Mouse (Mus musculus) MEL (cell line): ENCODE results near the gene Isy1. TPM values are rescaled to one million over a fixed set of nuclear protein-coding genes. Genes with fewer than 3 reads are reported as not detected.

Experiments used
- DNase-seq: peaks from one replicate; pipeline ENCODE4 v3.0.0; 2011; ENCODE audit warnings: low read depth, low spot score
- H3K27ac ChIP-seq: 2 replicates; pipeline ENCODE4 v1.5.1; 2012; ENCODE audit warnings: low read depth, mild to moderate bottlenecking, control low read depth, low read length, moderate library complexity; ENCODE audit not compliant: control insufficient read depth
- H3K27me3 ChIP-seq, 2 experiments: fragments of 150-350 bp in 1 of 2; sonication (generic) in 1 of 2; 2 replicates each; pipeline ENCODE4 v1.6.1; 2012; ENCODE audit warnings: low read length in 2 of 2, mild to moderate bottlenecking in 2 of 2, improper control_type of control experiment in 1 of 2, moderate library complexity in 1 of 2; ENCODE audit not compliant: insufficient read depth in 2 of 2, control insufficient read depth in 1 of 2
- H3K36me3 ChIP-seq, 2 experiments: 2 replicates each; pipeline ENCODE4 v1.6.1; 2012 to 2014; ENCODE audit warnings: low read length in 2 of 2, improper control_type of control experiment in 1 of 2, inconsistent platforms in 1 of 2, mild to moderate bottlenecking in 1 of 2; ENCODE audit not compliant: insufficient read depth in 2 of 2, control insufficient read depth in 1 of 2
- H3K4me1 ChIP-seq, 2 experiments: fragments of 150-350 bp in 1 of 2; sonication (generic) in 1 of 2; 2 replicates each; pipeline ENCODE4 v1.6.1; 2012; ENCODE audit warnings: low read length in 2 of 2, improper control_type of control experiment in 1 of 2, mild to moderate bottlenecking in 1 of 2; ENCODE audit not compliant: insufficient read depth in 2 of 2, control insufficient read depth in 1 of 2
- H3K4me3 ChIP-seq, 2 experiments: fragments of 150-350 bp in 1 of 2; sonication (generic) in 1 of 2; 2 replicates each; pipeline ENCODE4 v1.5.1; 2012; ENCODE audit warnings: low read depth in 2 of 2, low read length in 2 of 2, mild to moderate bottlenecking in 2 of 2, moderate library complexity in 2 of 2, control low read depth in 1 of 2, improper control_type of control experiment in 1 of 2; ENCODE audit not compliant: control insufficient read depth in 1 of 2, insufficient read depth in 1 of 2
- H3K79me2 ChIP-seq: 2 replicates; pipeline ENCODE4 v1.6.1; 2012; ENCODE audit warnings: mild to moderate bottlenecking, low read length, moderate library complexity; ENCODE audit not compliant: control insufficient read depth, poor library complexity, insufficient read depth
- H3K9ac ChIP-seq: 2 replicates; pipeline ENCODE4 v1.6.1; 2012; ENCODE audit warnings: low read depth, mild to moderate bottlenecking, control low read depth, low read length, moderate library complexity; ENCODE audit not compliant: control insufficient read depth, poor library complexity, severe bottlenecking
- H3K9me3 ChIP-seq: fragments of 150-350 bp; sonication (generic); replicated peaks from 2 replicates; pipeline ENCODE4 v1.6.1; 2012; ENCODE audit warnings: mild to moderate bottlenecking, low read length, improper control_type of control experiment, moderate library complexity; ENCODE audit not compliant: insufficient read depth
- BHLHE40 ChIP-seq: IDR thresholded peaks from 2 replicates; pipeline ENCODE4 v1.6.1; 2012; ENCODE audit warnings: low read depth, mild to moderate bottlenecking, inconsistent platforms, low read length, improper control_type of control experiment, borderline replicate concordance
- E2F4 ChIP-seq: IDR thresholded peaks from 2 replicates; pipeline ENCODE4 v1.6.1; 2011; ENCODE audit warnings: low read depth, low read length, improper control_type of control experiment, borderline replicate concordance
- GATA1 ChIP-seq: IDR thresholded peaks from 2 replicates; pipeline ENCODE4 v1.6.1; 2011; ENCODE audit warnings: low read depth, low read length, improper control_type of control experiment
- HCFC1 ChIP-seq: IDR thresholded peaks from 2 replicates; pipeline ENCODE4 v1.6.1; 2012; ENCODE audit warnings: low read depth, mild to moderate bottlenecking, inconsistent platforms, low read length, improper control_type of control experiment, moderate library complexity
- JUND ChIP-seq: IDR thresholded peaks from 2 replicates; pipeline ENCODE4 v1.6.1; 2011; ENCODE audit warnings: low read depth, mild to moderate bottlenecking, improper control_type of control experiment, low read length
- MAX ChIP-seq: IDR thresholded peaks from 2 replicates; pipeline ENCODE4 v1.6.1; 2011; ENCODE audit warnings: low read length, improper control_type of control experiment
- MAZ ChIP-seq: IDR thresholded peaks from 2 replicates; pipeline ENCODE4 v1.6.1; 2012; ENCODE audit warnings: low read depth, mild to moderate bottlenecking, inconsistent platforms, low read length, improper control_type of control experiment
- MYB ChIP-seq: IDR thresholded peaks from 2 replicates; pipeline ENCODE4 v1.6.1; 2011; ENCODE audit warnings: mild to moderate bottlenecking, low read depth, low read length, improper control_type of control experiment
- MYC ChIP-seq: IDR thresholded peaks from 2 replicates; pipeline ENCODE4 v1.6.1; 2011; ENCODE audit warnings: low read depth, mild to moderate bottlenecking, low read length, improper control_type of control experiment, moderate library complexity
- POLR2AphosphoS2 ChIP-seq: IDR thresholded peaks from 2 replicates; pipeline ENCODE4 v1.6.1; 2011; ENCODE audit warnings: low read length, improper control_type of control experiment
- RCOR1 ChIP-seq: IDR thresholded peaks from 2 replicates; pipeline ENCODE4 v1.6.1; 2012; ENCODE audit warnings: low read depth, mild to moderate bottlenecking, inconsistent platforms, low read length, improper control_type of control experiment
- TAL1 ChIP-seq: IDR thresholded peaks from 2 replicates; pipeline ENCODE4 v1.6.1; 2012; ENCODE audit warnings: mild to moderate bottlenecking, inconsistent platforms, low read length, moderate library complexity, mixed read lengths
- TBP ChIP-seq: IDR thresholded peaks from 2 replicates; pipeline ENCODE4 v1.8.0; 2011; ENCODE audit warnings: low read depth, low read length, improper control_type of control experiment
- UBTF ChIP-seq: IDR thresholded peaks from 2 replicates; pipeline ENCODE4 v1.6.1; 2012; ENCODE audit warnings: low read depth, mild to moderate bottlenecking, inconsistent platforms, low read length, improper control_type of control experiment, moderate library complexity, borderline replicate concordance; ENCODE audit not compliant: insufficient read depth
- USF2 ChIP-seq, 2 experiments: IDR thresholded peaks; 2 replicates each; pipeline ENCODE4 v1.6.1; 2011 to 2012; ENCODE audit warnings: improper control_type of control experiment in 2 of 2, low read length in 2 of 2, borderline replicate concordance in 1 of 2, inconsistent platforms in 1 of 2, low read depth in 1 of 2, mild to moderate bottlenecking in 1 of 2; ENCODE audit not compliant: insufficient read depth in 1 of 2
- polyA plus RNA-seq, 2 experiments: library from polyadenylated mRNA; stranded (reverse) in 1 of 2; unstranded in 1 of 2; fragments of >175 nt in 1 of 2; fragments of >200 nt in 1 of 2; gene quantifications; 2 replicates each; pipeline versions ENCODE4 v1.2.1 to v1.2.4; 2012; ENCODE audit warnings: low replicate concordance in 2 of 2, low read depth in 1 of 2; ENCODE audit not compliant: insufficient read length in 2 of 2, insufficient read depth in 1 of 2, missing spikeins in 1 of 2
- total RNA-seq: library from RNA; depleted of rRNA; stranded (reverse); fragments of 300-350 nt; gene quantifications from 2 replicates; pipeline ENCODE4 v1.2.3, GENCODE M21; 2012

The Isy1 gene
- total and polyA plus RNA-seq, 3 experiments: 64.5 to 115 TPM; not detected in 1

GRCm38 (mm10) chr6:87788896-87789587, 49.6 kb downstream of the Isy1 start (continued):
- TF ChIP-seq GATA1 (no peak), USF2 (IDR thresholded peaks at IDR 0.05; ENCODE audit: borderline replicate concordance in 1 of 2, insufficient read depth in 1 of 2, low read depth in 1 of 2, low read length in 2 of 2) (no peak)

- Histone ChIP-seq H3K9ac (no peak overlapping the region), H3K9me3 (no peaks in the 10 kb centered on the region), H3K79me2 (no peaks in the 10 kb centered on the region)
- DNase-seq: no peak
- TF ChIP-seq HCFC1 (no peak), BHLHE40 (no peak), UBTF (no peak)
- TF ChIP-seq, all 39 proteins: peak for 0
- no peaks in the 10 kb centered on the region for H3K27me3 ChIP-seq
- no peak overlapping the region for H3K4me3 ChIP-seq
- H3K4me1 ChIP-seq: peaks cover 30 to 40% of the 10 kb centered on the region in 2 experiments
- H3K36me3 ChIP-seq: peaks cover 0 to 29% of the 10 kb centered on the region in 2 experiments; a peak in 2 of 4 replicates
- H3K27ac ChIP-seq: no peak overlapping the region
Measured at GRCm38 (mm10) chr6:87788266-87788895, 50.2 kb downstream of the Isy1 start.

DNA sequence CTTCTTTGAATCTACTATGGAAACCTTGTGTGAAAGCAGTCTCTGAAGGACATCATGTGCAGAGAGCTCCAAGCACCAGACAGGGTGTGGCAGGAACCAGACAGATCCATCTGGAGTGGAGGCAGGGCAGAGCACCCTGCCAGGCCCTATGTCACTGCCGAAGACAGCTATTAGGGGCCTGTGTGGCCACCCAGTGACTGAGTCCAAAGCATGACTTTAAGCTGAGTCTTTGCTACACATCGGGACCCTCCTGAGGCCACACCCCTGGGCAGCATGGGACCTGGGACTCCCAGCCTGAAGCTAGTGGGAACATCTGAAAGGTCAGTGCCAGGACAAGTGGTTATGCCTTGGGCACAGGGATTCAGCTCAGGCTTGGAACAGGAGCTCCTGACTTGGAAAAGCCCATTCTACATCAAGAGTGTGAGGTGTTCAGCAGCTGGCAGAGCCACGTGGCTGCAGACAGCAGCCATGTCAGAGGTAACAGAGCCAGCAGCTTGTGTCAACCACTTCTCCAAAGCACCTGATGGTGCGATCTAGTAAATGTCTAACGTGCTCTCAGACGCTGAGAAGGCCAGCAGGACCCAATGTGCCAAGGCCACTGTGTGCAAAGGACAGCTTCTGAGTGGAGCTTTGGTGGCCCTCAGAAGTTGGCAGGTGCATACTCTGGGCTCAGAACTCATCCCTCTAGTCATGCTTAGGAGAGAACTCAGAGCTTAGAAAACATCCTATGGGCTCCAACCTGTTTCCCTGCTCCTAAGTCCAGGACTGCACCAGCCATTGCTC, 51.3 kb downstream of the Isy1 start:
- Histone ChIP-seq H3K36me3 (peaks cover 0 to 29% of the 10 kb centered on the region in 2 experiments; a peak in 2 of 4 replicates), H3K27me3 (no peaks in the 10 kb centered on the region), H3K79me2 (no peaks in the 10 kb centered on the region), H3K9ac (no peak overlapping the region), H3K4me1 (peaks cover 30 to 40% of the 10 kb centered on the region in 2 experiments), H3K4me3 (no peak overlapping the region), H3K9me3 (no peaks in the 10 kb centered on the region), H3K27ac (no peak overlapping the region)
- no peak for DNase-seq
- no peak for TF ChIP-seq POLR2AphosphoS2
- TF ChIP-seq TAL1: no peak
- no peak for TF ChIP-seq MYC
- no peak; the same call in 1 of the 2 replicates for TF ChIP-seq TBP
- TF ChIP-seq MAX: no peak
- no peak for TF ChIP-seq JUND
- no peak for TF ChIP-seq MAZ
- no peak for TF ChIP-seq MYB
- TF ChIP-seq GATA1: no peak
- TF ChIP-seq E2F4: no peak
- no peak for TF ChIP-seq RCOR1
